17 mouse cellular contexts compared by ENCODE assay signal in the genomic region with DNA sequence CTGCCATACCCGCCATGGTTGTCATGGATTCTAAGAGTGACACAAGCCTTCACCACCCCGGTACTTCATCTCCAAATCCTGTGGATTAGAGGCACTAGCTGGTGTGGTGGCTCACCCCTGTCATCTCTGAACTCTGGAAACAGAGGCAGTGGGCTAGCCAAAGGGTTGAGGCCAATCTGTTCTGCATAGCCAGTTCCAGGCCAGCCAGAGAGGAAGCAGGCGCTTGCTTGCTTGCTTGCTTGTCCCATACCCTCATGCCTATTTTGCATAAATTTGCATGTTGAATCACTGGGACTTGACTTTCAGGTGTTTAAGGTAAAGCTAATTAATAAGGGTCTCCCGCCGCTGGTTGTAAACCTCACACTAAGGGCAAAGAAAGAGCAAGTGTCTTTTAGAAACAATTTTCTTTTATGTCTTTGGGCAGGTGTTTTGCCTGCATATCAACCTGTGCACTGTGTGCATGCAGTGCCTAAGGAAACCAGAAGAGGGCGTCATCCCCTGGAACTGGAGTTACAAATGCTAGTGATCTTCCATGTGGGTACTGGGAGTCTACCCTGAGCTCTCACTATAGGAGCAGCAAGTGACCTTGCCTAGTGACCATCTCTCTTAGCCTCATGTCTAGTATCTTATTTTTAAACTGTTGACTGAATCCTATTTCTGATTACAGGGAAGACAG.
DNase-seq lines count a peak whose midpoint lies in the region; ATAC-seq and TF ChIP-seq lines count a peak whose summit lies in the region.
"Had no signal": no experiment of that assay in that cellular context is flagged by ENCODE, and none has a peak within 500 bp of the region (broad histone marks: within the 10 kb centered on the region; RNA-seq: fewer than 3 reads in every experiment).

No protein-coding gene starts in this region.

- TF ChIP-seq EP300 in heart, adult 2 months (IDR thresholded peaks at IDR 0.05; ENCODE audit: insufficient read depth, low read depth, low read length), result no peak
- no peak for TF ChIP-seq EP300 in CH12.LX (IDR thresholded peaks at IDR 0.05; ENCODE audit: low read length)

- ATAC-seq in G1E (ENCODE audit: extremely low read depth, insufficient number of reproducible peaks, low FRiP score, poor library complexity, severe bottlenecking), result no peak
- no peak for ATAC-seq in cerebellum, adult (ENCODE audit: insufficient number of reproducible peaks, low FRiP score, low TSS enrichment)

- no peak overlapping the region for H3K27ac ChIP-seq in heart, adult 2 months
- no peak overlapping the region for H3K27ac ChIP-seq in layer of hippocampus, adult 2 months
- H3K27ac ChIP-seq in CH12.LX (ENCODE audit: insufficient read depth, low read depth), result no peak overlapping the region
- H3K27ac ChIP-seq: limb, embryonic 15.5 days had no signal

- in situ Hi-C loops in CH12.LX (cut with MboI; ENCODE audit: low pct_ligation_motif_present, low pct_unique_long_range_greater_than_20kb, low sequenced_read_pairs), result no loop called here

- 83% methylated on average over 6 of the region's 6 CpGs for WGBS in heart, adult 2 months

- TF ChIP-seq POLR2A in heart, adult 2 months (IDR thresholded peaks at IDR 0.05; ENCODE audit: insufficient read depth, low read depth, low read length), result no peak
- no peak for TF ChIP-seq POLR2A in CH12.LX (IDR thresholded peaks at IDR 0.05; ENCODE audit: low read depth, low read length)

- no peaks in the 10 kb centered on the region for H3K79me2 ChIP-seq in heart, adult 2 months (replicated peaks; ENCODE audit: control insufficient read depth, insufficient read depth, low read length)
- no peaks in the 10 kb centered on the region for H3K79me2 ChIP-seq in CH12.LX (replicated peaks; ENCODE audit: control insufficient read depth, extremely low read depth, insufficient read depth, poor library complexity, severe bottlenecking)

- dilution Hi-C loops in CH12.LX (cut with MboI; ENCODE audit: extremely low pct_ligation_motif_present, extremely low pct_unique_long_range_greater_than_20kb, low sequenced_read_pairs), result no loop called here

- no peak overlapping the region for H3K4me2 ChIP-seq in CH12.LX (ENCODE audit: insufficient read depth, low read depth, poor library complexity, severe bottlenecking)
- H3K4me2 ChIP-seq: heart, embryonic 11.5 days; limb, embryonic 15.5 days had no signal

- DNase-seq in heart, adult 2 months, result no peak
- no peak for DNase-seq in heart, postnatal 25 days (ENCODE audit: low spot score)
- DNase-seq in layer of hippocampus, adult 2 months (ENCODE audit: low spot score in 2 of 2), result no peak
- DNase-seq in layer of hippocampus, postnatal 36 days, result no peak
- DNase-seq in CH12.LX (ENCODE audit: extremely low read depth) (peak; percentile 14), G1E (ENCODE audit: low spot score) (no peak)
- no peak for DNase-seq in spleen, postnatal 10 days (ENCODE audit: low spot score in 2 of 2)
- DNase-seq: adrenal gland, postnatal 10 days; cerebellum, adult 2 months; gastrocnemius, postnatal 14 days; heart, postnatal 4 days; thymus, postnatal 14 days had no signal

- H3K4me3 ChIP-seq in heart, adult 2 months, result no peak overlapping the region
- H3K4me3 ChIP-seq in layer of hippocampus, adult 2 months, result no peak overlapping the region
- no peak overlapping the region for H3K4me3 ChIP-seq in CH12.LX (replicated peaks in 1 of 3; ENCODE audit: low read depth in 2 of 3, low read length in 2 of 3, poor library complexity in 1 of 3)
- H3K4me3 ChIP-seq in G1E (ENCODE audit: low read depth, low read length), result no peak overlapping the region
- H3K4me3 ChIP-seq: erythroblast, embryonic 14.5 days; limb, embryonic 15.5 days; neural tube, embryonic 12.5 days had no signal

- peak; percentile 52 for TF ChIP-seq CTCF in heart, adult 2 months (IDR thresholded peaks at IDR 0.05)
- peak; percentile 57 for TF ChIP-seq CTCF in layer of hippocampus, adult 2 months (conservative IDR thresholded peaks at IDR 0.05)
- TF ChIP-seq CTCF in CH12.LX (conservative IDR thresholded peaks at IDR 0.05 in 1 of 2, IDR thresholded peaks at IDR 0.05 in 1 of 2; ENCODE audit: low read depth in 2 of 2, low read length in 2 of 2) (peak; percentile 11 to 40; a peak in 2 of 4 replicates), G1E (IDR thresholded peaks at IDR 0.05; ENCODE audit: low read depth, low read length) (peak; percentile 39; the same call in 1 of the 2 replicates)

- no peaks in the 10 kb centered on the region for H3K27me3 ChIP-seq in heart, adult 2 months (ENCODE audit: control insufficient read depth, insufficient read depth, low read length)
- H3K27me3 ChIP-seq in CH12.LX (replicated peaks) (peaks cover 94% of the 10 kb centered on the region), G1E (ENCODE audit: insufficient read depth, low read length) (peaks cover 15% of the 10 kb centered on the region; the same call in 1 of the 2 replicates)
- H3K27me3 ChIP-seq: neural tube, embryonic 12.5 days had no signal

- no peak for TF ChIP-seq RAD21 in CH12.LX (IDR thresholded peaks at IDR 0.05; ENCODE audit: low read depth, low read length)

- intact Hi-C loops in heart, adult 2 months (cut with DNase I), result loop anchor here (5.0 kb wide), 1 partner anchor 104 kb away; no protein-coding TSS in a partner anchor
- intact Hi-C loops in heart, postnatal 25 days (cut with DNase I), result no loop called here

- no peaks in the 10 kb centered on the region for H3K36me3 ChIP-seq in heart, adult 2 months (ENCODE audit: control insufficient read depth, insufficient read depth, low read length)
- H3K36me3 ChIP-seq in CH12.LX (replicated peaks in 1 of 2; ENCODE audit: control insufficient read depth in 1 of 2, insufficient read depth in 1 of 2, low read length in 1 of 2) (no peaks in the 10 kb centered on the region), G1E (replicated peaks) (no peaks in the 10 kb centered on the region)
- H3K36me3 ChIP-seq: limb, embryonic 15.5 days; neural tube, embryonic 12.5 days had no signal

- peaks cover under 1% of the 10 kb centered on the region for H3K9me3 ChIP-seq in CH12.LX (replicated peaks; ENCODE audit: low read length)
- no peaks in the 10 kb centered on the region for H3K9me3 ChIP-seq in G1E (replicated peaks)
- H3K9me3 ChIP-seq: limb, embryonic 15.5 days; neural tube, embryonic 12.5 days had no signal

- no peaks in the 10 kb centered on the region for H3K4me1 ChIP-seq in heart, adult 2 months (ENCODE audit: control insufficient read depth, insufficient read depth, low read length)
- H3K4me1 ChIP-seq in CH12.LX (ENCODE audit: control insufficient read depth in 1 of 2, insufficient read depth in 2 of 2) (peaks cover 0 to 5% of the 10 kb centered on the region in 2 experiments; a peak in 2 of 4 replicates), G1E (ENCODE audit: insufficient read depth, low read depth, low read length) (no peaks in the 10 kb centered on the region)

- no peak overlapping the region for H3K9ac ChIP-seq in heart, adult 2 months (ENCODE audit: low read depth, low read length)
- H3K9ac ChIP-seq in CH12.LX (ENCODE audit: insufficient read depth, low read depth), result no peak overlapping the region
- H3K9ac ChIP-seq: limb, embryonic 15.5 days; neural tube, embryonic 12.5 days had no signal

TF ChIP-seq in CH12.LX, 34 proteins besides CTCF, POLR2A, EP300 and RAD21:
- no peak for TF ChIP-seq HCFC1 (IDR thresholded peaks at IDR 0.05; ENCODE audit: low read depth, low read length)
